Mouse (Mus musculus) testis, adult 2 months (tissue): ENCODE results near the gene Wnt5b. TPM values are rescaled to one million over a fixed set of nuclear protein-coding genes. Genes with fewer than 3 reads are reported as not detected.

Source experiments
- H3K27ac ChIP-seq: fragments of 200-500 bp; 2 replicates; pipeline ENCODE4 v1.5.1; 2012; ENCODE audit warnings: low read depth, low read length; ENCODE audit not compliant: control insufficient read depth, insufficient read depth
- H3K27me3 ChIP-seq: fragments of 200-500 bp; 2 replicates; pipeline ENCODE4 v1.6.1; 2012; ENCODE audit warnings: mild to moderate bottlenecking, low read length, moderate library complexity; ENCODE audit not compliant: control insufficient read depth, insufficient read depth
- H3K36me3 ChIP-seq: fragments of 200-500 bp; 2 replicates; pipeline ENCODE4 v1.6.1; 2012; ENCODE audit warnings: mild to moderate bottlenecking, low read length; ENCODE audit not compliant: control insufficient read depth, insufficient read depth
- H3K4me1 ChIP-seq: fragments of 200-500 bp; 2 replicates; pipeline ENCODE4 v1.6.1; 2012; ENCODE audit warnings: low read length; ENCODE audit not compliant: control insufficient read depth, insufficient read depth
- H3K4me3 ChIP-seq: fragments of 200-500 bp; 2 replicates; pipeline ENCODE4 v1.5.1; 2012; ENCODE audit warnings: low read depth, mild to moderate bottlenecking, low read length, moderate library complexity, mixed read lengths; ENCODE audit not compliant: control insufficient read depth
- CTCF ChIP-seq: fragments of 200-500 bp; IDR thresholded peaks from 2 replicates; pipeline ENCODE4 v1.5.1; 2012; ENCODE audit warnings: low read depth, mild to moderate bottlenecking, inconsistent platforms, low read length, moderate library complexity; ENCODE audit not compliant: control insufficient read depth, insufficient read depth, insufficient replicate concordance
- POLR2A ChIP-seq: fragments of 200-500 bp; IDR thresholded peaks from 2 replicates; pipeline ENCODE4 v1.6.1; 2012; ENCODE audit warnings: low read depth, mild to moderate bottlenecking, inconsistent platforms, low read length, moderate library complexity; ENCODE audit not compliant: control insufficient read depth
- polyA plus RNA-seq: library from polyadenylated mRNA; depleted of rRNA; stranded (reverse); fragments of >200 nt; gene quantifications from 2 replicates; pipeline ENCODE4 v1.2.3, GENCODE M21; 2012

Wnt5b gene
- polyA plus RNA-seq, 1 experiment: 3.8 TPM

DNA sequence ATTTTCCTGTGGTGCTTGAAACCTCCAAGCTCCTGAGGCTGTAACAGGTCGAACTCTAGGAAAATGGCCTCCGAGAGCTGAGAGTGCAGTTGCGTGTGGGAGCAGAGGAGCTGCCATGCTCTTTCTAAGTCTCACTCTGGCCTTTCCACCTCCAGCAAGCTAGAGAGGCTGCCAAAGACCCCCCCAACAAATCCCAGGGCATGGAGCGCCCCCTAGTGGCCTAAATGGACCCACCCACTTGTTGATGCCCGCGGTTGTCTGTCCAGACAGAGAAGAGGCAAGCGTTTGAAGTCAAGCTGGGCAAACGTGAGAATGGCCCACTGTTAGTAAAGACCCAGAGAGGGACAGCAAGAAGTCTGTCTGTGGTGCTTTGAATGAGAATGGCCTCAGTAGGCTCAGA lies 10.3 kb upstream of the Wnt5b start:
- H3K27ac ChIP-seq: no peak overlapping the region
- H3K36me3 ChIP-seq: no peaks in the 10 kb centered on the region
- peak; percentile 65 for TF ChIP-seq CTCF
- TF ChIP-seq POLR2A: no peak
- peaks cover 2% of the 10 kb centered on the region for H3K4me1 ChIP-seq
- no peak overlapping the region for H3K4me3 ChIP-seq
- H3K27me3 ChIP-seq: no peaks in the 10 kb centered on the region

DNA sequence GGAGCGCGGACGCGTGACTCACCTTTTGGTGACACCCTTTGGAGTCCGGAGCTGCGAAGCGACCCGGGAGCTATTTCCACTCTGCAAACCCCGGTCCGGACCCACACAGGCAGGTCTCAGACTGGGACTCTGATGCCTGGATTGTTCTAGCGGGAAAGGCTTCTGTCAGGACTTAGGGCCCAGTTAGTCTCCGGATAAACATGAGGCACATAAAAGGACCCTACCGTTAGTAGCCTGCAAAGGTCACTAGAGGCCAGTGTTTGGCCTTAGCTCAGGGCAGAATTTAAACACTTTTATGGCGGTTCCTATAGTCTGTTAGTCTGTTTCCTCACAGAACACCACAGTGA lies 344 bp upstream of the Wnt5b start:
- H3K4me3 ChIP-seq: peak overlapping the region; percentile 79
- peaks cover 29% of the 10 kb centered on the region for H3K4me1 ChIP-seq
- H3K27me3 ChIP-seq: no peaks in the 10 kb centered on the region
- no peaks in the 10 kb centered on the region for H3K36me3 ChIP-seq
- TF ChIP-seq POLR2A: no peak
- TF ChIP-seq CTCF: no peak
- peak overlapping the region; percentile 72 for H3K27ac ChIP-seq

DNA sequence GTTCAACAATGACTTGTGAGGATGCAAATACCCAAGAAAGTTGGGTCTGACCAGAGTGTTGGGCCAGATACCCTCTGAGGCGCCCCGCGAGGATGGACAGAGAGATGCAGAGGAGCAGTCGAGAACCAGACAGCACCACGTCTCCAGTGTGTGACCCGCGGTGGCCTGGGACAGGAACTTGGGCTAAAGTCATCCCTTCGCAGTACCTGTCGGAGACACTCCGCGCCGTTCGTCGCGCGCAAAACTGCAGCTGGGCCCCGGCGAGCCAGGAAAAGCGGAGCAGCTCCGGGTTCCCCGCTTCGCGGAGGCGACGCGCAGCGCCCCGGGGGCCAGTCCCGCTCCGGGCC lies 718 bp downstream of the Wnt5b start:
- no peaks in the 10 kb centered on the region for H3K27me3 ChIP-seq
- peak overlapping the region; percentile 37; the same call in 1 of the 2 replicates for H3K27ac ChIP-seq
- H3K4me3 ChIP-seq: peak overlapping the region; percentile 79
- no peak for TF ChIP-seq POLR2A
- TF ChIP-seq CTCF: no peak
- no peaks in the 10 kb centered on the region for H3K36me3 ChIP-seq
- peaks cover 31% of the 10 kb centered on the region for H3K4me1 ChIP-seq

DNA sequence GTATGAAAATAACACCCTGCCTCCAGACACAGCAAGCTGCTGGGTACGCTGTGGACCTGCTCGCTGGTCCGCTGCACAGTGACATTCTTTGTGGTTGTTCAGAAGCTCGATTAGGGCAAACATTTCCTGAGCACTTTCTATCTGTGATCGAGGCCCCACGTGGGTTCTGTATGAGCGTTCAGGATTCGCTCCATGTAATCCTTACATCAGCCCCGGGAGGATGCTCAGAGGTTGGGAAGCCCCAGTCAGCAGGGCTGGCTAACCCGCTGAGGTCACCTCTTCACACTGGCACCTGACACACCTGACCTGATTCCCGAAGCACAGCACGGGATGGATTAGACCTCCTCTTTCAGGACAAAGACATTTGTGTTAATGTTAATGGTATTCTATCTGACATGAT lies 8.3 kb downstream of the Wnt5b start:
- Histone ChIP-seq H3K27me3 (no peaks in the 10 kb centered on the region), H3K4me1 (peaks cover 8% of the 10 kb centered on the region), H3K36me3 (no peaks in the 10 kb centered on the region), H3K27ac (no peak overlapping the region), H3K4me3 (no peak overlapping the region)
- no peak for TF ChIP-seq POLR2A
- no peak for TF ChIP-seq CTCF

DNA sequence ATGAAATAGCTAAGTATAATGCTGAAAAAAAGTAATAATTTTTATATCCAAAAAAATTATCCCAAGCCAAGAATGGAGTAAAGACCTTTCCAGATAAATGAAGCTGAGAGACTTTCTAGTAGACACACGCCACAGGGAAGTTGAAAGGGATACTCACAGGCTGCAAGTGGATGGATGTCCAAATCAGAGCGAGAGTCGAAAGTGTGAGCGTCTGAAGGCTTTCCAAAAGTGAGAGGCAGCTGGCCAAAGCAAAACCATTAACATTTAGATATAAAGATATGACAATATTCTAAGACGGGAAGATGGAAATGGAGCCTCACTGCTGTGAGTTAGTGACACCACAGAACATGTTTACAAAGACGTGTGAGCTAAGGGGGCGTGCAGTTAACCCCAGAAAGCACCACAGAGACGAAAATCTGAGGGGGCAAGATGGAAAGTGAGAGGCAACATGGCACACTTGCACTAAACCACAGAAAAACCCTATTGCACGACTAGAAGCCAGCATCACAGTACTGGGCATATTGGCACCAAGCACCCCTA lies 10.9 kb downstream of the Wnt5b start:
- Histone ChIP-seq H3K36me3 (no peaks in the 10 kb centered on the region), H3K4me1 (peaks cover 5% of the 10 kb centered on the region), H3K27ac (no peak overlapping the region), H3K27me3 (no peaks in the 10 kb centered on the region), H3K4me3 (no peak overlapping the region)
- TF ChIP-seq POLR2A (no peak), CTCF (no peak)

DNA sequence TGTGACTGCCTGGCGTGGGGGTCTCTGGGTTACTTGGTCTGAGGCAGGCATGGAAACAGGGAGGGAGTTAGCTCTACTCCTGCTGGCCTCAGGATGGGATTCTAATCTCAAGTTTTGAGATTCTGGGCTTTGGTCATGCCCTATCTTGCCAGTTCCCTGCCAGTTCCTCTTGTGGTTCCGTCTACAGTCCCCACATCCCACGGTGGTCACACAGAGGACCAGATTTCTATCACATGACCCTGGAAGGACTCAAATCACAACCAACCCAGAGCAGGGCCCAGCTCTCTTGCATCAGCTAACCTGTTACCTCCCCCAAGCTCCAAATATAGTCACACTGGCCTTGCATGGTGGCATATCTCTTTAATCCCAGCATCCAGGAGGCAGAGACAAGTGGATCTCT lies 14.5 kb downstream of the Wnt5b start:
- no peaks in the 10 kb centered on the region for H3K36me3 ChIP-seq
- H3K4me1 ChIP-seq: peaks cover 7% of the 10 kb centered on the region
- no peak overlapping the region for H3K27ac ChIP-seq
- H3K4me3 ChIP-seq: no peak overlapping the region
- TF ChIP-seq CTCF (no peak), POLR2A (no peak)
- no peaks in the 10 kb centered on the region for H3K27me3 ChIP-seq

DNA sequence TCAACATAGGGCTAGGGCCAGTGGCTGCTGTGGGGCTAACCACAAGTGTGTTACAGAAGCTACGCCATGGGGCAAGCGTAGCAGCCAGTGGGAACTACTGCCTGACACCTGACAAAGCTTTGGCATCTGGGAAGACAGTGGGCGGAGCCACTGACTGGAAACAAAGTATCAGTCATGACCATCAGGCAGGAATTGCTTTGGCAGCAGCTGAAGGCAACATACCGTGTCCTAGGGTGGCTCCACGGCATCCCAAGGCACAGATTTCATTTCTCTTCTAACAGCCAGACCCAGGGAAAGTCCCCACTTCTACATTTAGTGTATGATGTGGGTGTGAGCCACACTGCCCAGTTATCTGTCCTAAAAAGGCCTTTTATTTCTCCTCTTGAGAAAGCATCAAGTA lies 17.6 kb downstream of the Wnt5b start:
- Histone ChIP-seq H3K4me3 (no peak overlapping the region), H3K27ac (no peak overlapping the region), H3K4me1 (peaks cover 7% of the 10 kb centered on the region), H3K27me3 (no peaks in the 10 kb centered on the region), H3K36me3 (no peaks in the 10 kb centered on the region)
- TF ChIP-seq CTCF (no peak), POLR2A (no peak)

DNA sequence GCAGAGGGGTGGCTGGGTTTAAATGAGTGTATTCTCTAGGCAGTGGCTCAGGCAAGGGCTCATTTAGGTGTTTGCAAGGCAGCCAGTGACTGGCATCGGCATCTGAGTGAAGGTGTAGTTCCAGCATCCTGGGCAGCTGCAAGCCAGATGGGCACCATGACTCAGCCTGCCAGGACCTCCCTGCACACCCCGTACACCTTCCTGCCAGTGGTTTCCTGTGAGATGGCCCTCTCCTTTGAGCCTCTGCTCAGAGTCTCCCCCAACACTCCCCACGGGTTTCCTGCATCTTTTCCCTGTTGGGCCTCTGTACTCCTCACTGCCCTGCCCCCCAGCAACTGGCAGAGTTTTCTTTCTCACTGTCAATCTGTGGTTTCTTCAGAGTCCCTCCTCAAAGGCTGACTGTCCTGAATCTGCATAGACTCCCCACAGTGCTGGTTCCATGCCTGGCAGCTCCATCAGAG lies 22.2 kb downstream of the Wnt5b start:
- TF ChIP-seq POLR2A (no peak), CTCF (no peak)
- Histone ChIP-seq H3K4me1 (peaks cover 4% of the 10 kb centered on the region), H3K4me3 (no peak overlapping the region), H3K27me3 (no peaks in the 10 kb centered on the region), H3K36me3 (no peaks in the 10 kb centered on the region), H3K27ac (no peak overlapping the region)
